Mouse (Mus musculus) megakaryocyte, embryonic 14.5 days (primary cell): ENCODE results near the gene Zfp292.

Source experiments
- FLI1 ChIP-seq: IDR thresholded peaks from 2 replicates; pipeline ENCODE4 v1.6.1; 2012; ENCODE audit warnings: low read length, inconsistent platforms, mixed read lengths
- GATA1 ChIP-seq: IDR thresholded peaks from 3 replicates; pipeline ENCODE4 v1.6.1; 2012; ENCODE audit warnings: mixed read lengths, low read length, inconsistent platforms, borderline replicate concordance

- TF ChIP-seq GATA1: no peak
- TF ChIP-seq FLI1: no peak
Observed at GRCm38 (mm10) chr4:34912171-34912570, 29.4 kb upstream of the Zfp292 start.
